Mouse (Mus musculus) 3T3-L1 (cell line): ENCODE measurements around the gene Tbc1d4.
"Not testable (repeated sequence)": the region's sequence is repeated elsewhere in the genome, so short reads cannot be mapped to it uniquely, and the experiment has no call there.

Experiments
- DNase-seq: peaks from one replicate; pipeline ENCODE4 v3.0.0-alpha.2; 2015; ENCODE audit warnings: low read depth, low spot score

The Tbc1d4 gene

GRCm38 (mm10) chr14:101595301-101596080 is 13.5 kb downstream of the Tbc1d4 start:
- peak; percentile 65 for DNase-seq

- DNase-seq = no peak
Measured at GRCm38 (mm10) chr14:101594001-101594400, 15.0 kb downstream of the Tbc1d4 start.

- no peak for DNase-seq
Measured at GRCm38 (mm10) chr14:101593340-101593739, 15.7 kb downstream of the Tbc1d4 start.

GRCm38 (mm10) chr14:101591101-101591500 is 17.9 kb downstream of the Tbc1d4 start:
- DNase-seq = peak; percentile 5

- not testable (repeated sequence) for DNase-seq
Measured at GRCm38 (mm10) chr14:101588209-101588991, 20.6 kb downstream of the Tbc1d4 start.

GRCm38 (mm10) chr14:101587366-101588040 is 21.5 kb downstream of the Tbc1d4 start:
- DNase-seq = not testable (repeated sequence)

- no peak for DNase-seq
Measured at GRCm38 (mm10) chr14:101586096-101586495, 22.9 kb downstream of the Tbc1d4 start.

- no peak for DNase-seq
Measured at GRCm38 (mm10) chr14:101575651-101576050, 33.3 kb downstream of the Tbc1d4 start.

GRCm38 (mm10) chr14:101574536-101574935 is 34.5 kb downstream of the Tbc1d4 start:
- DNase-seq = no peak

GRCm38 (mm10) chr14:101573107-101573614 is 35.8 kb downstream of the Tbc1d4 start:
- no peak for DNase-seq

GRCm38 (mm10) chr14:101568828-101569227 is 40.2 kb downstream of the Tbc1d4 start:
- DNase-seq = peak; percentile 82

- no peak for DNase-seq
Measured at GRCm38 (mm10) chr14:101566717-101567116, 42.3 kb downstream of the Tbc1d4 start.

GRCm38 (mm10) chr14:101565661-101566060 is 43.3 kb downstream of the Tbc1d4 start:
- no peak for DNase-seq

GRCm38 (mm10) chr14:101561251-101561701 is 47.7 kb downstream of the Tbc1d4 start:
- no peak for DNase-seq

GRCm38 (mm10) chr14:101559446-101559845 is 49.5 kb downstream of the Tbc1d4 start:
- DNase-seq = no peak

GRCm38 (mm10) chr14:101548885-101549573 is 60.0 kb downstream of the Tbc1d4 start:
- no peak for DNase-seq

- DNase-seq = no peak
Measured at GRCm38 (mm10) chr14:101541863-101542262, 67.1 kb downstream of the Tbc1d4 start.

- no peak for DNase-seq
Measured at GRCm38 (mm10) chr14:101541141-101541540, 67.8 kb downstream of the Tbc1d4 start.

- no peak for DNase-seq
Measured at GRCm38 (mm10) chr14:101540466-101540865, 68.5 kb downstream of the Tbc1d4 start.

- DNase-seq = no peak
Measured at GRCm38 (mm10) chr14:101537906-101538305, 71.1 kb downstream of the Tbc1d4 start.

GRCm38 (mm10) chr14:101537413-101537812 is 71.6 kb downstream of the Tbc1d4 start:
- no peak for DNase-seq
